Mouse (Mus musculus): ENCODE measurements around the gene Fbxl15. TPM values are rescaled to one million over a fixed set of nuclear protein-coding genes. Genes with fewer than 3 reads are reported as not detected.

Gene Fbxl15
- polyA plus RNA-seq, 1 experiment = 60.4 TPM

GRCm38 (mm10) chr19:46338331-46338936 lies 10.4 kb downstream of the Fbxl15 start, which contains the start of gene Cuedc2:
Cuedc2 (minus strand) TSS chr19:46338702.
- WGBS = under 1% methylated on average over 31 of the region's 31 CpGs

DNA sequence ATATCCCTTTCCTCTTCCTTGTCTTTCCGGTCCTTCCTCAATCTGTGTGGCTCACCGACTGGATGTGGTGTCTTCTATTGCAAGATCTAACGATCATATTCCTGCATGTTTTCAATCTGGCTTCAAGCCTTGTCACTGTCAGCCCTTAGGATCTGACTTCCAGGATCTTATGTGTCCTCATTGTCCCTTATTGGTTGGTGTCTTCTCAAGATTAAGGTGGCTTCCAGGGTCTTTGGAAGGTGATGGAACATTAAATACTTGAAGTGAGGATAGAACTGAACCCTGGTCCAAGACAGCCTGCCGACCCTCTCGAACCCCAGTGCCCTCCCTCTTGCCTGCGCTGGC lies 10.9 kb downstream of the Fbxl15 start:
- H3K4me3 ChIP-seq (ENCODE audit: low read depth, low read length) = peak overlapping the region; percentile 27; the same call in 1 of the 2 replicates

More at GRCm38 (mm10) chr19:46338331-46338936, 10.4 kb downstream of the Fbxl15 start, which contains the start of gene Cuedc2:
- TF ChIP-seq POLR2A (IDR thresholded peaks at IDR 0.05; ENCODE audit: low read depth, low read length) = peak; percentile 27; the same call in 1 of the 2 replicates
- TF ChIP-seq CTCF (IDR thresholded peaks at IDR 0.05; ENCODE audit: extremely low read depth, insufficient read length, insufficient replicate concordance, low read depth, low read length) = peak; percentile 51; the same call in 1 of the 2 replicates
- H3K4me3 ChIP-seq (ENCODE audit: low read depth, low read length) = peak within 1 kb of the TSS; percentile 68
- no peaks in the 10 kb centered on the region for H3K27me3 ChIP-seq (ENCODE audit: control insufficient read depth, insufficient read depth, low read length)
- H3K27ac ChIP-seq (ENCODE audit: insufficient read depth, low read depth, low read length) = peak within 1 kb of the TSS; percentile 42
- H3K36me3 ChIP-seq (ENCODE audit: control insufficient read depth, insufficient read depth, low read length) = no peaks in the 10 kb centered on the region
- peaks cover 12% of the 10 kb centered on the region; the same call in 1 of the 2 replicates for H3K4me1 ChIP-seq (ENCODE audit: control insufficient read depth, insufficient read depth, insufficient read length, low read length)

DNA sequence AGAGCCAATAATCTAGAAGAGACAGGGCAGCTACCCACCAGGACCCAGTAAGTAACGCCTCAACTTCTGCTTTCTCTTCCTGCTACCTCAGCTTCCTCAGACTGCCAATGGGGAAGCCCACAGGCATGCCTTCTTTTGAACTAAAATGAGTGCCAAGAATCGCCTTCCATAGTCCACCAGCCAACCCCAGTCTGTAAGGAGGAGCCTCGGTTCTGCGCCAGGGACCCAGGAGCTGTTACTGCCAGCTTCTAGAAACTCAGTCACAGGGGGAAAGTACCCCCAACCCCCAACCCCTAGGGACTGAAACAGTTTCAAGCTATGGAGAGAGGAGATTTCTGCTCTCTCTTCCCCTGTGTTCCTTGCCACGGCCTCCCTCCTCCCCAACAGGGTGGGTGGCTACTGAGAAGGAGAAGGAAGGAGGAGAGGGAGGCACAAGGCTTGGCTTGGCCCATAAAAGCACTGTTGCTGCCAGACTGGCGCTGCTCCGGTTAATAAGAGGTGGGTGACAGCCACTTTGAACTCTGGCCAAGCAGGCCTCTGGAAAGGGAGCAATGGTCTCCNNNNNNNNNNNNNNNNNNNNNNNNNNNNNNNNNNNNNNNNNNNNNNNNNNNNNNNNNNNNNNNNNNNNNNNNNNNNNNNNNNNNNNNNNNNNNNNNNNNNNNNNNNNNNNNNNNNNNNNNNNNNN lies 11.4 kb downstream of the Fbxl15 start:
- WGBS = 25% methylated on average over 7 of the region's 7 CpGs
- no peak for TF ChIP-seq CTCF (IDR thresholded peaks at IDR 0.05; ENCODE audit: extremely low read depth, insufficient read length, insufficient replicate concordance, low read depth, low read length)
- TF ChIP-seq POLR2A (IDR thresholded peaks at IDR 0.05; ENCODE audit: low read depth, low read length) = no peak
- Histone ChIP-seq H3K4me3 (ENCODE audit: low read depth, low read length) (peak overlapping the region; percentile 12; the same call in 1 of the 2 replicates), H3K4me1 (ENCODE audit: control insufficient read depth, insufficient read depth, insufficient read length, low read length) (peaks cover 12% of the 10 kb centered on the region; the same call in 1 of the 2 replicates), H3K27ac (ENCODE audit: insufficient read depth, low read depth, low read length) (peak overlapping the region; percentile 42), H3K36me3 (ENCODE audit: control insufficient read depth, insufficient read depth, low read length) (no peaks in the 10 kb centered on the region), H3K27me3 (ENCODE audit: control insufficient read depth, insufficient read depth, low read length) (no peaks in the 10 kb centered on the region)

More for the DNA sequence above, 10.9 kb downstream of the Fbxl15 start:
- TF ChIP-seq CTCF (IDR thresholded peaks at IDR 0.05; ENCODE audit: extremely low read depth, insufficient read length, insufficient replicate concordance, low read depth, low read length) (no peak), POLR2A (IDR thresholded peaks at IDR 0.05; ENCODE audit: low read depth, low read length) (no peak)
- Histone ChIP-seq H3K4me1 (ENCODE audit: control insufficient read depth, insufficient read depth, insufficient read length, low read length) (peaks cover 12% of the 10 kb centered on the region; the same call in 1 of the 2 replicates), H3K27me3 (ENCODE audit: control insufficient read depth, insufficient read depth, low read length) (no peaks in the 10 kb centered on the region), H3K36me3 (ENCODE audit: control insufficient read depth, insufficient read depth, low read length) (no peaks in the 10 kb centered on the region), H3K27ac (ENCODE audit: insufficient read depth, low read depth, low read length) (peak overlapping the region; percentile 42)
- WGBS = 19% methylated on average over 6 of the region's 6 CpGs

DNA sequence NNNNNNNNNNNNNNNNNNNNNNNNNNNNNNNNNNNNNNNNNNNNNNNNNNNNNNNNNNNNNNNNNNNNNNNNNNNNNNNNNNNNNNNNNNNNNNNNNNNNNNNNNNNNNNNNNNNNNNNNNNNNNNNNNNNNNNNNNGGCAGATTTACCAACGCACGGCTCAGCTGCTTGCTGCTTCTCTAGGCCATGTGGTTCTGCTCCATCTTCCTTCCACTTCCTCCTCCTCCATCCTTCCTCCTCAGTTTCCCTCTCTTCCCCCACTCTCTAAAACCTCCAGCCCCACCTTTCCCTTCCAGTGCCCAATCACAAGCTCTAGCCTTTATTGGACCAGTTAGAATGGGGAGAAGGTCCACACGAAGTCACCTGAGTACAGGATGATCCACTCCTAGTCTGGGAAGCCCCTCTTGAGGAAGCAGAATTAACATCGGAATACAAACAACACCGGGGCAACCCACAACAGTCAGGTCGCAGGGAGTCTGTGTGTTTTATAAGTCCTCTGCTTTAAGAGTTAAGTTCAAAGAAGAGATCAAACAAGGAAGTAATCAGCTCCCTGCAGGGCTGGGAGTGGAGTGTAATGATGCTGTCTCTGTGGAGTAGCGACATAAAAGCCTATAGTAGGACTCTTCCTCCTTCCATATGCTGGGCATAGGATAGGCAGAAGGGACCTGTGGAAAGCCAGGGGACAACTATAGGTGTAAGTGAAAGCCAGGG lies 16.9 kb downstream of the Fbxl15 start:
- peaks cover 3% of the 10 kb centered on the region; the same call in 1 of the 2 replicates for H3K4me1 ChIP-seq (ENCODE audit: control insufficient read depth, insufficient read depth, insufficient read length, low read length)
- no peaks in the 10 kb centered on the region for H3K36me3 ChIP-seq (ENCODE audit: control insufficient read depth, insufficient read depth, low read length)
- TF ChIP-seq POLR2A (IDR thresholded peaks at IDR 0.05; ENCODE audit: low read depth, low read length) (no peak), CTCF (IDR thresholded peaks at IDR 0.05; ENCODE audit: extremely low read depth, insufficient read length, insufficient replicate concordance, low read depth, low read length) (no peak)
- no peak overlapping the region for H3K4me3 ChIP-seq (ENCODE audit: low read depth, low read length)
- peak overlapping the region; percentile 34; the same call in 1 of the 2 replicates for H3K27ac ChIP-seq (ENCODE audit: insufficient read depth, low read depth, low read length)
- H3K27me3 ChIP-seq (ENCODE audit: control insufficient read depth, insufficient read depth, low read length) = no peaks in the 10 kb centered on the region
- 15% methylated on average over 7 of the region's 7 CpGs for WGBS

- Histone ChIP-seq H3K4me3 (ENCODE audit: low read depth, low read length) (no peak overlapping the region), H3K4me1 (ENCODE audit: control insufficient read depth, insufficient read depth, insufficient read length, low read length) (peaks cover 7% of the 10 kb centered on the region; the same call in 1 of the 2 replicates), H3K27me3 (ENCODE audit: control insufficient read depth, insufficient read depth, low read length) (no peaks in the 10 kb centered on the region), H3K36me3 (ENCODE audit: control insufficient read depth, insufficient read depth, low read length) (no peaks in the 10 kb centered on the region), H3K27ac (ENCODE audit: insufficient read depth, low read depth, low read length) (no peak overlapping the region)
- TF ChIP-seq POLR2A (IDR thresholded peaks at IDR 0.05; ENCODE audit: low read depth, low read length) (no peak), CTCF (IDR thresholded peaks at IDR 0.05; ENCODE audit: extremely low read depth, insufficient read length, insufficient replicate concordance, low read depth, low read length) (no peak)
- WGBS = 94% methylated on average over 1 of the region's 1 CpGs
Observed at GRCm38 (mm10) chr19:46347146-46347545, 19.2 kb downstream of the Fbxl15 start.

GRCm38 (mm10) chr19:46347936-46348668 lies 20.1 kb downstream of the Fbxl15 start:
- peak overlapping the region; percentile 65 for H3K27ac ChIP-seq (ENCODE audit: insufficient read depth, low read depth, low read length)
- H3K4me3 ChIP-seq (ENCODE audit: low read depth, low read length) = peak overlapping the region; percentile 74
- no peaks in the 10 kb centered on the region for H3K36me3 ChIP-seq (ENCODE audit: control insufficient read depth, insufficient read depth, low read length)
- peaks cover 13% of the 10 kb centered on the region; the same call in 1 of the 2 replicates for H3K4me1 ChIP-seq (ENCODE audit: control insufficient read depth, insufficient read depth, insufficient read length, low read length)
- TF ChIP-seq POLR2A (IDR thresholded peaks at IDR 0.05; ENCODE audit: low read depth, low read length) = no peak
- no peak for TF ChIP-seq CTCF (IDR thresholded peaks at IDR 0.05; ENCODE audit: extremely low read depth, insufficient read length, insufficient replicate concordance, low read depth, low read length)
- WGBS = 13% methylated on average over 14 of the region's 14 CpGs
- no peaks in the 10 kb centered on the region for H3K27me3 ChIP-seq (ENCODE audit: control insufficient read depth, insufficient read depth, low read length)

Measured in small intestine, adult 2 months (tissue).